Mouse (Mus musculus) myocyte (in vitro differentiated cells): ENCODE results near the gene Wnk1. TPM values are rescaled to one million over a fixed set of nuclear protein-coding genes. Genes with fewer than 3 reads are reported as not detected.

Source experiments
- H3K27me3 ChIP-seq: one replicate; pipeline ENCODE4 v1.6.1; 2011; ENCODE audit not compliant: control insufficient read depth, insufficient read depth, insufficient read length
- H3K36me3 ChIP-seq: one replicate; pipeline ENCODE4 v1.6.1; 2011; ENCODE audit not compliant: control insufficient read depth, insufficient read depth
- H3K4me2 ChIP-seq: one replicate; pipeline ENCODE4 v1.6.1; 2011; ENCODE audit warnings: low read depth, control low read depth
- H3K4me3 ChIP-seq: one replicate; pipeline ENCODE4 v1.5.1; 2011; ENCODE audit warnings: mild to moderate bottlenecking, control low read depth, moderate library complexity
- H3K79me2 ChIP-seq: one replicate; pipeline ENCODE4 v1.6.1; 2011; ENCODE audit not compliant: control insufficient read depth, insufficient read depth
- H3ac ChIP-seq: one replicate; pipeline ENCODE4 v1.6.1; 2011; ENCODE audit not compliant: control insufficient read depth, insufficient read length
- CEBPB ChIP-seq: IDR thresholded peaks from 2 replicates; pipeline ENCODE4 v1.6.1; 2011; ENCODE audit warnings: mild to moderate bottlenecking, moderate library complexity; ENCODE audit not compliant: poor library complexity, insufficient read depth, severe bottlenecking
- E2F4 ChIP-seq: IDR thresholded peaks from one replicate; pipeline ENCODE4 v1.6.1; 2011; ENCODE audit warnings: mild to moderate bottlenecking, control low read depth, moderate library complexity; ENCODE audit not compliant: insufficient read depth
- MAX ChIP-seq: IDR thresholded peaks from one replicate; pipeline ENCODE4 v1.6.1; 2011; ENCODE audit warnings: low read depth, mild to moderate bottlenecking, control low read depth
- MYOD1 ChIP-seq, 3 experiments: IDR thresholded peaks; one replicate each; pipeline ENCODE4 v1.6.1; 2011; ENCODE audit warnings: control low read depth in 2 of 3, low read depth in 2 of 3, mild to moderate bottlenecking in 2 of 3, moderate library complexity in 1 of 3; ENCODE audit not compliant: insufficient read length in 2 of 3, control insufficient read depth in 1 of 3
- MYOG ChIP-seq, 3 experiments: IDR thresholded peaks; one replicate each; pipeline ENCODE4 v1.6.1; 2011; ENCODE audit warnings: control low read depth in 2 of 3, low read depth in 2 of 3, mild to moderate bottlenecking in 2 of 3; ENCODE audit not compliant: insufficient read length in 2 of 3, control insufficient read depth in 1 of 3, insufficient read depth in 1 of 3
- POLR2A ChIP-seq: IDR thresholded peaks from one replicate; pipeline ENCODE4 v1.6.1; 2011; ENCODE audit warnings: low read depth, mild to moderate bottlenecking, control low read depth, moderate library complexity; ENCODE audit not compliant: insufficient read length
- POLR2AphosphoS2 ChIP-seq: IDR thresholded peaks from one replicate; pipeline ENCODE4 v1.6.1; 2011; ENCODE audit warnings: low read depth, control low read depth; ENCODE audit not compliant: insufficient read length
- REST ChIP-seq: IDR thresholded peaks from one replicate; pipeline ENCODE4 v1.6.1; 2011; ENCODE audit warnings: mild to moderate bottlenecking, control low read depth, moderate library complexity; ENCODE audit not compliant: insufficient read depth, insufficient read length
- SRF ChIP-seq: IDR thresholded peaks from one replicate; pipeline ENCODE4 v1.6.1; 2011; ENCODE audit warnings: low read depth; ENCODE audit not compliant: control insufficient read depth, insufficient read length
- TCF12 ChIP-seq: IDR thresholded peaks from one replicate; pipeline ENCODE4 v1.6.1; 2011; ENCODE audit warnings: mild to moderate bottlenecking, control low read depth; ENCODE audit not compliant: poor library complexity, insufficient read depth, severe bottlenecking
- TCF3 ChIP-seq: IDR thresholded peaks from one replicate; pipeline ENCODE4 v1.6.1; 2011; ENCODE audit warnings: low read depth, control low read depth; ENCODE audit not compliant: insufficient read length
- USF1 ChIP-seq: IDR thresholded peaks from one replicate; pipeline ENCODE4 v1.6.1; 2011; ENCODE audit warnings: low read depth, mild to moderate bottlenecking, control low read depth, moderate library complexity
- polyA plus RNA-seq: library from polyadenylated mRNA; unstranded; fragments of >200 nt; fragmentation: generic; extraction: Trizol; gene quantifications from one replicate; pipeline ENCODE4 v1.2.1, GENCODE M21; 2012; ENCODE audit warnings: missing spikeins

Gene Wnk1
- polyA plus RNA-seq, 1 experiment: 90.3 TPM

- H3K36me3 ChIP-seq: no peaks in the 10 kb centered on the region
- H3K4me3 ChIP-seq: no peak overlapping the region
- no peaks in the 10 kb centered on the region for H3K79me2 ChIP-seq
- TF ChIP-seq MAX (no peak), TCF3 (no peak), MYOD1 (IDR thresholded peaks at IDR 0.05; ENCODE audit: control insufficient read depth in 1 of 3, insufficient read length in 2 of 3, low read depth in 2 of 3) (no peak), USF1 (no peak), POLR2A (no peak), SRF (no peak), POLR2AphosphoS2 (no peak), E2F4 (no peak), MYOG (IDR thresholded peaks at IDR 0.05; ENCODE audit: control insufficient read depth in 1 of 3, insufficient read depth in 1 of 3, insufficient read length in 2 of 3, low read depth in 2 of 3) (no peak), CEBPB (no peak), TCF12 (no peak), REST (no peak)
- no peaks in the 10 kb centered on the region for H3K27me3 ChIP-seq
- no peak overlapping the region for H3K4me2 ChIP-seq
- H3ac ChIP-seq: no peak overlapping the region
These were observed 6.9 kb upstream of the Wnk1 start for GRCm38 (mm10) chr6:120045406-120045805.

- Histone ChIP-seq H3K36me3 (no peaks in the 10 kb centered on the region), H3ac (no peak overlapping the region), H3K79me2 (peaks cover under 1% of the 10 kb centered on the region), H3K4me3 (no peak overlapping the region), H3K27me3 (no peaks in the 10 kb centered on the region), H3K4me2 (no peak overlapping the region)
- TF ChIP-seq POLR2AphosphoS2 (no peak), USF1 (no peak), POLR2A (no peak), MYOD1 (IDR thresholded peaks at IDR 0.05; ENCODE audit: control insufficient read depth in 1 of 3, insufficient read length in 2 of 3, low read depth in 2 of 3) (no peak), REST (no peak), SRF (no peak), E2F4 (no peak), CEBPB (no peak), MYOG (IDR thresholded peaks at IDR 0.05; ENCODE audit: control insufficient read depth in 1 of 3, insufficient read depth in 1 of 3, insufficient read length in 2 of 3, low read depth in 2 of 3) (no peak)
These were observed 4.3 kb upstream of the Wnk1 start for GRCm38 (mm10) chr6:120042632-120043220.

- Histone ChIP-seq H3K4me2 (peak overlapping the region; percentile 99), H3K36me3 (no peaks in the 10 kb centered on the region), H3K4me3 (peak overlapping the region; percentile 97), H3K27me3 (no peaks in the 10 kb centered on the region), H3K79me2 (peaks cover 23% of the 10 kb centered on the region), H3ac (no peak overlapping the region)
- TF ChIP-seq CEBPB: no peak
- TF ChIP-seq USF1: peak; percentile 19
These were observed 2.0 kb upstream of the Wnk1 start for GRCm38 (mm10) chr6:120040557-120040857.

- peak overlapping the region; percentile 99 for H3K4me2 ChIP-seq
- H3K79me2 ChIP-seq: peaks cover 29% of the 10 kb centered on the region
- H3K36me3 ChIP-seq: no peaks in the 10 kb centered on the region
- no peaks in the 10 kb centered on the region for H3K27me3 ChIP-seq
- TF ChIP-seq USF1 (no peak), MYOD1 (IDR thresholded peaks at IDR 0.05; ENCODE audit: control insufficient read depth in 1 of 3, insufficient read length in 2 of 3, low read depth in 2 of 3) (peak in 1 of 3 experiments; percentile 8), CEBPB (no peak), E2F4 (peak; percentile 68), POLR2AphosphoS2 (peak; percentile 68), POLR2A (peak; percentile 75)
- H3ac ChIP-seq: no peak overlapping the region
- peak overlapping the region; percentile 97 for H3K4me3 ChIP-seq
These were observed 1.4 kb upstream of the Wnk1 start for GRCm38 (mm10) chr6:120039668-120040556.

GRCm38 (mm10) chr6:120039256-120039563 is 738 bp upstream of the Wnk1 start:
- TF ChIP-seq USF1 (no peak), TCF12 (no peak), SRF (no peak), MAX (no peak), CEBPB (no peak), POLR2AphosphoS2 (no peak), MYOG (IDR thresholded peaks at IDR 0.05; ENCODE audit: control insufficient read depth in 1 of 3, insufficient read depth in 1 of 3, insufficient read length in 2 of 3, low read depth in 2 of 3) (no peak), REST (no peak), POLR2A (no peak), E2F4 (no peak), TCF3 (no peak), MYOD1 (IDR thresholded peaks at IDR 0.05; ENCODE audit: control insufficient read depth in 1 of 3, insufficient read length in 2 of 3, low read depth in 2 of 3) (no peak)
- Histone ChIP-seq H3K36me3 (no peaks in the 10 kb centered on the region), H3K79me2 (peaks cover 35% of the 10 kb centered on the region), H3K4me2 (peak overlapping the region; percentile 99), H3ac (no peak overlapping the region), H3K27me3 (no peaks in the 10 kb centered on the region), H3K4me3 (peak overlapping the region; percentile 97)
